Mouse (Mus musculus) left cerebral cortex, adult 8-10 months (tissue): ENCODE measurements at regions not wholly inside any gene's neighbourhood (a gene's known extent, or its start where the extent isn't known, plus 50 kb on each side); places are given as distances from the start of the nearest gene placed in this dataset.

Source experiments
- DNase-seq, 2 experiments: peaks; one replicate each; pipeline ENCODE4 v3.0.0; 2022; ENCODE audit warnings: low spot score in 2 of 2

GRCm38 (mm10) chr12:38928786-38929351, 149.7 kb downstream of the Etv1 start:
- no peak for DNase-seq

DNA sequence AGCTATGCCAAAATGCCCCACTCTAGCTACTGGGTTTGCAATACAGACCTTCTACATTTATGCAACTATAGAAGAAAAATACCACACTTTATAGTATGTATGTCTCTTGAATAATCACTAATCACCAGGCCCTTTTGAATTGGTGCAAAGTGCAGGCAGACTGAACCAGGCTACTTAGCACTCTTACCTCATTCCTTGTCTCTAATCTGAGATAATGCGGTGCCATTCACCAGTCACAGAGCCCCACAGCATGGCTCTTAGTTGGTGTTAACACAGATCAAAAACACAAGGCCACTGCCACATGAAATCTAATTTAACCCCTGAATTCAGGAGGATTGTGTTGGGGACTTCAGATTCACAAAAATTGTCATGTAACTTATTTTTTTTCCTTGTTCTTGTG, 150.5 kb downstream of the Etv1 start:
- no peak for DNase-seq

- DNase-seq: no peak
Observed at GRCm38 (mm10) chr12:38931769-38932168, 152.6 kb downstream of the Etv1 start.

GRCm38 (mm10) chr12:38959605-38960004, 180.4 kb downstream of the Etv1 start:
- DNase-seq: no peak

- DNase-seq: no peak
Observed at GRCm38 (mm10) chr12:38962302-38962701, 183.1 kb downstream of the Etv1 start.

DNA sequence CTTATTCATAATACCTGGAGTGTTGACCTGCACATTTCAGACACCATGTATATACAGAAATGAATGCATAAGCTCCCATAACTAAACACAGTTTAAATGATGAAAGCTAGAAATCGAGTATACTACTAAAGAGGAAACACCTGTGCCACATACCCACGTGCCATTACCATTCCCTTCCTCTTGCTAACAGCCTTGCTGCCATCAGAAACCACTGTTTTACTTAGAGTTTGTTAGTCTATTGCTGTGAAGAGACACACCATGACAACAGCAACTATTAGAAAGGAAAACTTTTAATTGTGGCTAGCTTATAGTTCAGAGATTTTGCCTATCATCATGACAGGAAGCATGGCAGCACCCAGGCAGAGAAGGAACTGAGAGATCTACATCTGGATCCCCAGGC, 191.2 kb downstream of the Etv1 start:
- DNase-seq: no peak

- DNase-seq: no peak
Observed at GRCm38 (mm10) chr12:38972205-38972604, 193.0 kb downstream of the Etv1 start.

DNA sequence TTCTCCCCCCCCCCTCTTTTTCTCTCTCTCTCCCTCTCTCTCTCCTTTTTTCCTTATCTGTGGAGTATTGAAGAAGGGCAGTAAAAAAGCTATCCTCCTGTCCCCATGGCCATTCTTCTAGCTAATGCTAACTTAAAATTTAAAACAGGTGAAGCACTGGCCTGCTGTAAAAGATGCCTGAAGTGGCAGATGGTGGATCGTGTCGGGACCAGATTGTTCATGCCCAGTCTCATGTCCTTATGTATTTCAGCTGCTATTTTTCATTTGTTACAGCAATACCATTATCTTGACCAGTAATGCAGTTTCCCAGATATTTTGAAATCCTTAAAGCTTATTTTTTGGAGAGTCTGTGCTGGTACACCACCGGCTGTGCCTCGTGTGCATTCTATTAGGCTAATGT, 196.3 kb downstream of the Etv1 start:
- DNase-seq: no peak

- DNase-seq: no peak
Observed at GRCm38 (mm10) chr12:38982423-38982822, 203.2 kb downstream of the Etv1 start.

GRCm38 (mm10) chr12:38985909-38986308, 206.7 kb downstream of the Etv1 start:
- DNase-seq: no peak

GRCm38 (mm10) chr12:38986346-38986745, 207.2 kb downstream of the Etv1 start:
- no peak for DNase-seq

GRCm38 (mm10) chr12:38987277-38987676, 208.1 kb downstream of the Etv1 start:
- DNase-seq: no peak

- DNase-seq: no peak
Observed at GRCm38 (mm10) chr12:38987819-38988218, 208.6 kb downstream of the Etv1 start.

GRCm38 (mm10) chr12:39027179-39027578, 248.0 kb downstream of the Etv1 start:
- DNase-seq: no peak

GRCm38 (mm10) chr12:39027948-39028347, 248.8 kb downstream of the Etv1 start:
- DNase-seq: no peak

GRCm38 (mm10) chr12:39033982-39034381, 254.8 kb downstream of the Etv1 start:
- no peak for DNase-seq

- DNase-seq: no peak
Observed at GRCm38 (mm10) chr12:39036466-39037037, 257.4 kb downstream of the Etv1 start.

- DNase-seq: no peak
Observed at GRCm38 (mm10) chr12:39038077-39038476, 258.9 kb downstream of the Etv1 start.

DNA sequence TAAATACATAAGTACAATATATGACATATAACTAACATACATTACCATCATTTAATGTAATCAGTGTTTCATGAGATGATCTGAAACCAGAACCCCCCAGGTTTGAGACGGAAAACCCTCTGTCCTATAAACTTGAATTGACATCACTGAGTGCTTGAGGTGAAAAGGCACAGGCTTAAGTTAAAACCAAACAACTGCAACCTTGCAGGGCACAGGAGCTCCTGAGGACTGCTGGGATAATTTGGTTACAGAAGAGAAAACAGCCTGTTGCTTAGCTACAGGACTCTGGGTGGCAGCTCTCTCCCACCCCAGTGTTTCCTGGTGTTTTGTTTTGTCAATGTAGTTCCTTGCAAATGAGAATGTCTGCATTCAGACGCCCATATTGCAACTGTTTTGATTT, 259.5 kb downstream of the Etv1 start:
- no peak for DNase-seq

DNA sequence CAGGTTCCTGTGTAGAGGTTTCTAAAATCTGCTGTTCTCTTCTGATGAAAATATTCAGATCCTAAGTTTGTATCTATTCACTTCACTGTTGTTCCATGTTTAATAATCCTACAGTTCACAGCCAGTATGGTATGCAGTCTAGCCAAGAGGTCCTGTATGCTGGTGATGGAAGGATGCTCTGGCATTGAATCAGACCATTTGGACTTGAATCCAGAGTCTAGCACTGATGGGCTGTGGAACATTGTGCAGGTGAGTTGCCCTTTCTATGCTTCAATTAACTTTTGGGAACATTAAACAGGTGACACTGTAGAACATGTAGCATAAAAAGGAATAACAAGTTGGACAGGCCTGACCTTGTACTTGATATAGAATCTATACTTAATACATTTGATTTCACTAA, 267.9 kb downstream of the Etv1 start:
- DNase-seq: no peak

DNA sequence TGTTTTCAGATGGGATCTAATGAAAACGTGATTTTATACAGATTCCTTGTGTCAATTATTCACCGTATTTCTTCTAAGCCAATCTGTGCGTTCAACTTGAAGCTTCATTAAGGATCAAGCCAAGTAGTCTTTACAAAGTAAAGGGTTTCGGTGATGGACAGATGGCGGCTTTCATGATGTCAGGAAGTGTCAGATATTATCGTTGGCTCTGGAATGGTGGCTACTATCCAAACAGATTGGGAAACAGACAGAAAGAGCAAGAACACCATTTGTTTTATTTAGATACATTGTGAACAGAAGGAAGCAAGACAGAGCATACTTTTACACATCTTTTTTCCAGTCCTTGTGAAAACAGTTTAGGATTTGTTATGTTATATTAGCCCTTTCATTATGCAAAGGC, 269.3 kb downstream of the Etv1 start:
- no peak for DNase-seq

- no peak for DNase-seq
Observed at GRCm38 (mm10) chr12:39048958-39049357, 269.8 kb downstream of the Etv1 start.

- DNase-seq: no peak
Observed at GRCm38 (mm10) chr12:39070331-39071045, 291.3 kb downstream of the Etv1 start.
